Mouse (Mus musculus) heart, postnatal 0 days (tissue): ENCODE measurements around the gene Zfp36l2. TPM values are rescaled to one million over a fixed set of nuclear protein-coding genes. Genes with fewer than 3 reads are reported as not detected.
"Not testable (repeated sequence)": the region's sequence is repeated elsewhere in the genome, so short reads cannot be mapped to it uniquely, and the experiment has no call there.

Experiments
- ATAC-seq: fragments of 200-750 bp; cut with Nextera tagmentation; 2 replicates; pipeline ENCODE4 v1.8.0; 2017; ENCODE audit warnings: low read depth, moderate number of reproducible peaks, moderate library complexity; ENCODE audit not compliant: insufficient read depth
- DNase-seq: peaks from one replicate; pipeline ENCODE4 v3.0.0-alpha.2; 2016; ENCODE audit warnings: low spot score
- H3K27ac ChIP-seq: fragments of 300-500 bp; sonication (generic); 2 replicates; pipeline ENCODE4 v1.5.1; 2014; ENCODE audit warnings: low read depth, mild to moderate bottlenecking
- H3K27me3 ChIP-seq: fragments of 300-500 bp; sonication (generic); 2 replicates; pipeline ENCODE4 v1.6.1; 2014; ENCODE audit warnings: low read length, mixed read lengths; ENCODE audit not compliant: control insufficient read depth, insufficient read depth
- H3K36me3 ChIP-seq: fragments of 300-500 bp; sonication (generic); replicated peaks from 2 replicates; pipeline ENCODE4 v1.6.1; 2014; ENCODE audit warnings: low read length, mixed read lengths; ENCODE audit not compliant: control insufficient read depth, insufficient read depth
- H3K4me1 ChIP-seq: fragments of 300-500 bp; sonication (generic); 2 replicates; pipeline ENCODE4 v1.6.1; 2014; ENCODE audit warnings: antibody characterized with exemption; ENCODE audit not compliant: control insufficient read depth, insufficient read depth
- H3K4me2 ChIP-seq: fragments of 300-500 bp; sonication (generic); 2 replicates; pipeline ENCODE4 v1.6.1; 2014; ENCODE audit warnings: low read depth, mild to moderate bottlenecking, low read length, moderate library complexity
- H3K4me3 ChIP-seq: fragments of 300-500 bp; sonication (generic); 2 replicates; pipeline ENCODE4 v1.5.1; 2014; ENCODE audit warnings: low read depth, low read length
- H3K9ac ChIP-seq: fragments of 300-500 bp; sonication (generic); replicated peaks from 2 replicates; pipeline ENCODE4 v1.6.1; 2014; ENCODE audit warnings: low read depth, low read length, mixed read lengths
- H3K9me3 ChIP-seq: fragments of 300-500 bp; sonication (generic); replicated peaks from 2 replicates; pipeline ENCODE4 v1.6.1; 2016; ENCODE audit warnings: low read length; ENCODE audit not compliant: control insufficient read depth
- CTCF ChIP-seq: IDR thresholded peaks from 2 replicates; pipeline ENCODE4 v1.5.1; 2016; ENCODE audit warnings: antibody characterized with exemption, control low read depth, low read depth
- EP300 ChIP-seq: IDR thresholded peaks from 2 replicates; pipeline ENCODE4 v1.6.1; 2016; ENCODE audit warnings: antibody characterized with exemption, low read depth
- WGBS: fragments of 180-500 bp; shearing (Covaris S2); extraction: QIAGEN DNeasy Blood & Tissue Kit; methylation state at CpG from one replicate; pipeline ENCODE4 v1.1.7; 2014; 5-methylcytosine and 5-hydroxymethylcytosine counted together
- polyA plus RNA-seq: library from polyadenylated mRNA; unstranded; fragments of >200 nt; fragmentation: Nextera tagmentation; extraction: Ambion mirVana; gene quantifications from 2 replicates; pipeline ENCODE4 v1.2.1, GENCODE M21; 2015
- total RNA-seq: library from RNA; depleted of rRNA; stranded (reverse); fragments of >200 nt; gene quantifications from 2 replicates; pipeline ENCODE4 v1.2.3, GENCODE M21; 2014; ENCODE audit warnings: low replicate concordance

Gene Zfp36l2
- total and polyA plus RNA-seq, 2 experiments from 2014 or later = 4.5 to 14.0 TPM

GRCm38 (mm10) chr17:84188374-84188961, 721 bp upstream of the Zfp36l2 start:
- peak overlapping the region; percentile 86 for H3K4me2 ChIP-seq
- 3% methylated on average over 38 of the region's 38 CpGs for WGBS
- peaks cover 16% of the 10 kb centered on the region for H3K36me3 ChIP-seq
- H3K27ac ChIP-seq = peak overlapping the region; percentile 92
- ATAC-seq (peak; percentile 81), DNase-seq (peak; percentile 94)
- no peaks in the 10 kb centered on the region for H3K27me3 ChIP-seq
- H3K9me3 ChIP-seq = no peaks in the 10 kb centered on the region
- H3K4me3 ChIP-seq = peak overlapping the region; percentile 79
- TF ChIP-seq CTCF = no peak
- TF ChIP-seq EP300 = peak; percentile 86; the same call in 1 of the 2 replicates
- H3K9ac ChIP-seq = peak overlapping the region; percentile 67
- peaks cover 18% of the 10 kb centered on the region for H3K4me1 ChIP-seq

DNA sequence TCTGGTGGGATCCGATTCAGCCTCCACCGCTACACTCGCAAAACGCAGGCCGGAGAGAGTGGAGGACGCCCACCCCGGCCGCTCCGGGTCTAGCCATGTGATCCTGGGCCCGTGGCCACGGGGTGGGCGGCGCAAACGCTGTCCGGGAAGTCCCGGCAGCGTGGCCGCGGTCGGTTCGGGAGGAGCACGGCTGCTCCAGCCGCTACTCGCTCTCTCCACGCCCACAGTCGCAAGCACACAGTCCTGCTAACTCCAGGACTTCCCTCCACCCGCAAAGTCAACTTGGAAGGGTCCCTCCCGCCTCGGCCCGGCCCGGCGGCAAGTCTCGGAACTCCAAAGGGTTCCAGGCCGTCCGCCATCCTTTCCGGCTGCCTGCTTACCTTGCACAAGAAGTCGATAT, 483 bp downstream of the Zfp36l2 start:
- Histone ChIP-seq H3K36me3 (peaks cover 16% of the 10 kb centered on the region), H3K9ac (peak overlapping the region; percentile 80), H3K4me3 (peak overlapping the region; percentile 79), H3K4me2 (peak overlapping the region; percentile 86), H3K4me1 (peaks cover 19% of the 10 kb centered on the region), H3K27ac (peak overlapping the region; percentile 92)
- peak; percentile 49 for ATAC-seq
- DNase-seq, H3K9me3 ChIP-seq, H3K27me3 ChIP-seq: not testable (repeated sequence)
- WGBS = 0% methylated on average over 9 of the region's 37 CpGs

DNA sequence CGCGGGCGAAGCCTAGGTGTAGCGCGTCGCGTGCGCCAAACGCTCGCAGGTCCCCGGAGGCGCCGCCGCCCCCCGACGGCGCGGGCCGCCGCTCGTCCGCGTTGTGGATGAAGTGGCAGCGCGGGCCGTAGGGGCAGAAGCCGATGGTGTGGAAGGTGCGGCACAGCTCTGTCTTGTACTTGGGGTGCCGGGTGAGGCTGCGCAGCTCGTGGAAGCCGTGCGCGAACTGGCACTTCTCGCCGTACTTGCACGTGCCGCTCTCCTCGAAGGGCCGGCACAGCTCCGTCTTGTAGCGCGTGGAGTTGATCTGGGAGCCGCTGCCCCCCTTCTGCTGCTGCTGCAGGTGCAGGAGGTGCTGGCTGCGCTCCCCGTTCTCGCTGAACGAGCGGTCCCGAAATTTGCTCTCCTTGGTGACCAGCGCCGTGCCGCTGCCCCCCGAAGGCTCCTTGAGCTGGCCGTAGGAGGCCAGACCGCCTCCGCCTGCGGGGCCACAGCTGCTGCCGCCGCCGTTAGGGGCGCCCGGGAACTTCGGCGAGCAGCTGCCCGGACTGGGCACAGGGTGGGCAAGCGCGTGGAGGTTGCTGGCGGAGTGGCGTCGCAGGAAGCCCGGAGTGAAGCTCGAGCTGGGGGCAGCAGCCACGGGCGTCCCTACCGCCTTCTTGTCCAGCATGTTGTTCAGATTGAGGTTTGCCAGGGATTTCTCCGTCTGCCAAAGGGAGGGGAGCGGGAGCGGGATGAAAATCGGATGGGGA, 1.1 kb downstream of the Zfp36l2 start:
- Histone ChIP-seq H3K27ac (peak overlapping the region; percentile 91), H3K4me3 (peak overlapping the region; percentile 79), H3K9ac (peak overlapping the region; percentile 80), H3K9me3 (no peaks in the 10 kb centered on the region), H3K27me3 (no peaks in the 10 kb centered on the region), H3K4me1 (peaks cover 12% of the 10 kb centered on the region), H3K4me2 (peak overlapping the region; percentile 82), H3K36me3 (peaks cover 16% of the 10 kb centered on the region)
- ATAC-seq (no peak), DNase-seq (peak; percentile 36)
- WGBS = 3% methylated on average over 78 of the region's 80 CpGs
- 0 out of 2 replicates have a peak, but pooled peaks have one; percentile 9 for TF ChIP-seq CTCF
- no peak for TF ChIP-seq EP300

- peak overlapping the region; percentile 82 for H3K4me2 ChIP-seq
- WGBS = under 1% methylated on average over 84 of the region's 108 CpGs
- peak; percentile 32 for DNase-seq
- H3K27ac ChIP-seq = peak overlapping the region; percentile 91
- TF ChIP-seq EP300 (no peak), CTCF (peak; percentile 34)
- peaks cover 16% of the 10 kb centered on the region for H3K36me3 ChIP-seq
- no peaks in the 10 kb centered on the region for H3K27me3 ChIP-seq
- H3K9ac ChIP-seq = peak overlapping the region; percentile 80
- no peaks in the 10 kb centered on the region for H3K9me3 ChIP-seq
- peak overlapping the region; percentile 79 for H3K4me3 ChIP-seq
- ATAC-seq = no peak
- peaks cover 12% of the 10 kb centered on the region for H3K4me1 ChIP-seq
Measured at GRCm38 (mm10) chr17:84185581-84186450, 1.9 kb downstream of the Zfp36l2 start.

DNA sequence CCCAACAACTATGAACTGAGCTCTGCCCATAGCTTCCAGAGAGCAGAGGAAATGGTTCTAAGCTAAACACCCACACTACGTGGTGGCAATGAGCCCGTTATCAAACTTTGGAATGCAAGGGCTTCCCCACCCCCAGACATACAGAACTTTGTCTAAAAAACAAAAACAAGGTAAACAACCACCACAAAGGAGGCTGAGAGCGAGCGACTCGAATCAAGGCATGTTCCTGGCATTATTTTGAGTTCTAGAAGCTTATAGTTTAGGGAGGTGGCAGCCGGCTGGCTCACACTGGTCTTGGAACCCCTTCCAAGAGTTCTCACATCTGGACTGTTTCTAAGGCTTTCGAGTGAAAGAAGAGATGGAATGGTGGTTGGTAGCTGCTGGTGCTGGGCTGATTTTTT, 2.7 kb downstream of the Zfp36l2 start:
- TF ChIP-seq EP300 (no peak), CTCF (no peak)
- Histone ChIP-seq H3K27ac (peak overlapping the region; percentile 91), H3K27me3 (no peaks in the 10 kb centered on the region), H3K9me3 (no peaks in the 10 kb centered on the region), H3K4me2 (peak overlapping the region; percentile 82), H3K4me3 (peak overlapping the region; percentile 79), H3K4me1 (peaks cover 17% of the 10 kb centered on the region), H3K36me3 (peaks cover 16% of the 10 kb centered on the region), H3K9ac (peak overlapping the region; percentile 80)
- peak; percentile 17 for DNase-seq
- 10% methylated on average over 7 of the region's 7 CpGs for WGBS
- ATAC-seq = no peak
